Mouse (Mus musculus): Measurements from ENCODE around the gene Mypn. TPM values are rescaled to one million over a fixed set of nuclear protein-coding genes. Genes with fewer than 3 reads are reported as not detected.

Mypn gene
- polyA plus RNA-seq, 1 experiment, result 2.5 TPM

DNA sequence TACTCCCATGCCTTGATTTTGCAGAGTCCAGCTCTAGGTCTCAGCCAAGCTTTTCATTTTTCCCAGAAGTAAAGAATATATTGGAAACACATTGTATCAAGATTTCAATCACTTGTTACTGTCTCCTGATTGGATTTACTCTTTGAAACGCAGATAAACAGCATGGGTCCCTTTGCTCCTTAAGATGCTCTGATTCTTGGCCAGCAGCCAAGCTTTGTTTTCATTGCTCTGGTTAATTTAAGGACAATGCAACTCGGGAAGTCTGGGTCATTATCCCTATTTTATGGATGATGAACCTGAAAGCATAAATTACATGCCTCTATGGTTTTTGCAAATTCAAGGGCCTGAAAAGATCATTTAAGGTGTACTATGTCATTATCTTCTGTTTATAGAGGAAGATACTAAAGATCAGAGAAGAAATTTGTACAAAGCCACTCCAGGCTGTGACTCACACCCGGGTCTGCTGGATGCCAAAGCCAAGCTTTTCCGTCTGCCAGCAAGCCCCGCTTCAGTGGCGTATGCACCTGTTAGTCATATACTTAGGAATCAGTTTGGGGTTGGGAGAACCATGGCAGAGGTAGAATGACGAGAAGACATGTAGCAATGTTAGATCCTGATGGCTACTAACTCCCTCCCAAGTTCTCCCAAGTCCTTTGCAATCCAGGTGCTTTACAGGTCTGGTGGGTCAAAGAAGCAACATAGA is 17.5 kb upstream of the Mypn start:
- Histone ChIP-seq H3K4me1 (ENCODE audit: control insufficient read depth, insufficient read depth, low read length) (no peaks in the 10 kb centered on the region), H3K4me3 (ENCODE audit: insufficient read depth, low read length) (no peak overlapping the region), H3K27ac (ENCODE audit: insufficient read depth, low read length) (no peak overlapping the region)
- no peak for TF ChIP-seq CTCF (IDR thresholded peaks at IDR 0.05; ENCODE audit: extremely low read depth, insufficient read depth, low read length)
- TF ChIP-seq POLR2A (IDR thresholded peaks at IDR 0.05; ENCODE audit: extremely low read depth, insufficient read depth, low read length), result no peak

DNA sequence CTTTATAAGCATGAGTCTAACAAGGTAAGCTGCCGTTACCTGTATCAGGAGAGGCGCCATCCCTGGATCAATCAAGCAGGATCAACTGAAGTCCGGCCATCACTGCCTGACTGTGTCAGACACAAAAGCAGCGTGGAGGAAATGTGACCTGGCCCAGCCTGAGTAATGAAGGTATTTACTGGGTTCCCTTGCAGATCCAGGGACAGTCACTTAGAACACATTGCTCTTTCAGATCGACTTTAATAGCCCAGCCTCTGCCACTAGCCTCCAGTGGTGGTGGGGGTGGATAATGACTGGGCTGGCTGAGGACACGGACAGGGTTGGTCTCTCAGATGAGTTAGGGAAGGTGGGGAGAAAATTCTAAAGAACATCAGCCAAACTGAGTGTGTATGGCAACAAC is 5.1 kb upstream of the Mypn start:
- Histone ChIP-seq H3K4me3 (ENCODE audit: insufficient read depth, low read length) (no peak overlapping the region), H3K27ac (ENCODE audit: insufficient read depth, low read length) (no peak overlapping the region), H3K4me1 (ENCODE audit: control insufficient read depth, insufficient read depth, low read length) (no peaks in the 10 kb centered on the region)
- TF ChIP-seq CTCF (IDR thresholded peaks at IDR 0.05; ENCODE audit: extremely low read depth, insufficient read depth, low read length), result no peak
- TF ChIP-seq POLR2A (IDR thresholded peaks at IDR 0.05; ENCODE audit: extremely low read depth, insufficient read depth, low read length), result no peak

DNA sequence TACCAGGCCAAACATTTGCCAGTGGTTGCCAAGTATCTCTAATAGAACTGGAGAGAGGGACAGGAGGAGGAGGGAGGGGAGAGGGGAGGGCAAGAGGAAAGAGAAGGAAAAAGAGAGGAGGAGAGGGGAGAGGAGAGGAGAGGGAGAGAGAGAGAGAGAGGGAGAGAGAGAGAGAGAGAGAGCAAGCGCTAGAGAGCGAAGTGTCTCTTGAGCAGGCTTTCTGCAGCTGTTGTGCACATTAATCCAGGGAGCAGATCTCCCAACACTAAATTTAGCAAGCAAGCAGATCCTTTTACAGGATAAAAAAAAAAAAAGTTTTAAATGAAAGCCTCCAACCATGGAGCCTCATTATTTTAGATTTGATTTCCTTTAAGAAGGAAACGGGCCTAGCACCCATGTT is 750 bp downstream of the Mypn start:
- no peak for TF ChIP-seq POLR2A (IDR thresholded peaks at IDR 0.05; ENCODE audit: extremely low read depth, insufficient read depth, low read length)
- no peak for TF ChIP-seq CTCF (IDR thresholded peaks at IDR 0.05; ENCODE audit: extremely low read depth, insufficient read depth, low read length)
- no peaks in the 10 kb centered on the region for H3K4me1 ChIP-seq (ENCODE audit: control insufficient read depth, insufficient read depth, low read length)
- H3K4me3 ChIP-seq (ENCODE audit: insufficient read depth, low read length), result no peak overlapping the region
- H3K27ac ChIP-seq (ENCODE audit: insufficient read depth, low read length), result no peak overlapping the region

DNA sequence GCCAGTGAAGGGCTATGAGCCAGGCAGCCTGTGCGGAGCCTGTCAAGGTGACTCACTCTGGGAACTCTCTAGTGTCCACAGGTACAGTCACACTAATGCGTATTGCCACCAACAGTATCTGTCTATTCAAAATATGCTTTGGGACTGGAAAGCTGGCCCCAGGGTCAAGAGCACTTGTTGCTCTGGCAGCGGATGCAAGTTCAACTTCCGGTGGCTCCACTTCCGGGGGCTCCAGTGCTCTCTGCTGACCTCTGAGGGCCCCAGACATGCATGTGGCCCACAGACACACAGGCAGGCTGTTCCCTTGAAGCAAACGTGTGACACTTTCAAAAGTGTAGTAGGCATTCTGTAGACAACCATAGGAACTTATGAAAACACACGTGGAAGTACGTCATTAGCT is 2.2 kb downstream of the Mypn start:
- no peak for TF ChIP-seq CTCF (IDR thresholded peaks at IDR 0.05; ENCODE audit: extremely low read depth, insufficient read depth, low read length)
- no peak for TF ChIP-seq POLR2A (IDR thresholded peaks at IDR 0.05; ENCODE audit: extremely low read depth, insufficient read depth, low read length)
- H3K4me1 ChIP-seq (ENCODE audit: control insufficient read depth, insufficient read depth, low read length), result no peaks in the 10 kb centered on the region
- no peak overlapping the region for H3K27ac ChIP-seq (ENCODE audit: insufficient read depth, low read length)
- no peak overlapping the region for H3K4me3 ChIP-seq (ENCODE audit: insufficient read depth, low read length)

DNA sequence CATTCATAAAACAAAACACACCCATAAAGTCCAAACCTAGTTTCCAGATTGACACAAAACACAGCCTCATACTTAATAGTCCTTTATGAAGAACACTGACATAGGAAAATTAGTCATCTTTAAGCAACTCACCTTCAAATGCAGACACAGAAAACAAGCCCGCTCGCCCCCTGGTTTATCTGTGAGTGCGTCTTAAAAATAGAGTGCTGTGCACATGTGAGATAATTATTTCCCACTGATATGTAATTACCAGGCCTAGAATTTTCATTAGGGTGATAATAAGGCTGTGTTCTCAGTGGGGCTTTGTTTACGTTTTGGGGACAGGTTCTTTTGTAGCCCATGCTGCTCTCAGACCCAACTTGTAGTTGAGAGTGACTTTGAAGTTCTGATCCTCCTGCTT is 4.7 kb downstream of the Mypn start:
- no peak for TF ChIP-seq POLR2A (IDR thresholded peaks at IDR 0.05; ENCODE audit: extremely low read depth, insufficient read depth, low read length)
- no peak for TF ChIP-seq CTCF (IDR thresholded peaks at IDR 0.05; ENCODE audit: extremely low read depth, insufficient read depth, low read length)
- no peaks in the 10 kb centered on the region for H3K4me1 ChIP-seq (ENCODE audit: control insufficient read depth, insufficient read depth, low read length)
- no peak overlapping the region for H3K27ac ChIP-seq (ENCODE audit: insufficient read depth, low read length)
- no peak overlapping the region for H3K4me3 ChIP-seq (ENCODE audit: insufficient read depth, low read length)

DNA sequence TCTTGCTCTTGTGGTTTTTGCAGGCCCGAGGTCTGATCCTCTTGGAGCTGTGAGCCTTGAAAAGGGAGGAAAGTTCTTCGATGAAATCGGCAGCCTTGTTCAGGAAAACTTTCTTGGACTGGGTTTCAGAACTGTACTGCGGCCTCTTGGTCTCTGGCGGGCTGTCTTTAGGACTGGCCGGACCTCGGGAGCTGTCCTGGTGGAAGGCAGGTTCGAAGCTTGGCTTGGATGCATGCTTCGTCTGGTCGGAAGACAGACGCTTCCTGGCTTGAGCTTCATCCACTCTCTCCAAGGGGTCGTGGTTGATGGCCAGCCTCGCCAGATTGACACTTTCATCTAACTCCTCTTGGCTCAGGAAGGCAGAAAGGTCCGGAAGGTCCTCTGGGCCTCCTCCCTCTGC is 11.0 kb downstream of the Mypn start:
- H3K27ac ChIP-seq (ENCODE audit: insufficient read depth, low read length), result no peak overlapping the region
- no peaks in the 10 kb centered on the region for H3K4me1 ChIP-seq (ENCODE audit: control insufficient read depth, insufficient read depth, low read length)
- no peak for TF ChIP-seq CTCF (IDR thresholded peaks at IDR 0.05; ENCODE audit: extremely low read depth, insufficient read depth, low read length)
- no peak overlapping the region for H3K4me3 ChIP-seq (ENCODE audit: insufficient read depth, low read length)

DNA sequence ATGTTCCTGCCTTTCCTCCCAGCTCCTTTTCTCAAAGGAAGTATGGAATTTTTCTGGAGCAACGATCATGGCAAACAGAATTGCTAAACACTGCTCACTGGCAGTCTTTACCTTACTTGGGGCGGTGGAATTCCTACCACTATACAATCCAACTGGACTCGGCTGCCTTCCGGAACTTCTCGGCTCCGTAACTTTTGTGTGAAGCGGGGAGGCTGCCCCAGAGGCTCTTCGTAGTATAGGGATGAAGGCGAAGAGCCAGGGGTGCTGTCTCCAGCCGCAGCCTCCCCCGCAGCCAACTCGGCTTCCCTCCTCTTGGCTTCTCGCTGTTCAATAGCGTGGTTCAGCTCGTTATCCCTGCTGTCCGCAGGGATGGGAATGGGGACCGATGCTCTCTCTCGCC is 11.5 kb downstream of the Mypn start:
- no peak overlapping the region for H3K27ac ChIP-seq (ENCODE audit: insufficient read depth, low read length)
- no peaks in the 10 kb centered on the region for H3K4me1 ChIP-seq (ENCODE audit: control insufficient read depth, insufficient read depth, low read length)
- no peak overlapping the region for H3K4me3 ChIP-seq (ENCODE audit: insufficient read depth, low read length)
- TF ChIP-seq CTCF (IDR thresholded peaks at IDR 0.05; ENCODE audit: extremely low read depth, insufficient read depth, low read length), result no peak

DNA sequence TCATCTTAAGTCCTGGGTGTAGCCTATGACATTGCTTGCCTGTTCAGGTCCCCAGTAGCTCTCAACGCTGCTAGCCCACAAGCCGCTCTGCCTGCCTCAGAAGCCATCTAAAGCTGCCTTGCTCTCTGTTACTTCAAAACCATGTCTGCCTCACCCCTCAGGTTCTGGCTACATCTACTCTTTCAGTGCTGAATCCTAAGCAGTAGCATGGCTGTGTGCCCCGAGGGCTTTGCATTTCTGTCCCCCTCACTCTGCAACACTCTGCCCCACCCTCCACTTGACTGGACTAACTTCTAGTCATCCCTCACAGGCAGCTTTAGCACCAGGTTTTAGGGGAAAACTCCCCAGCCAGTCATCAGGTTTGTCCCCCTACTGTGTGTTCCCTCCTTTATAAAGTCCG is 19.3 kb downstream of the Mypn start:
- no peak overlapping the region for H3K4me3 ChIP-seq (ENCODE audit: insufficient read depth, low read length)
- no peak for TF ChIP-seq POLR2A (IDR thresholded peaks at IDR 0.05; ENCODE audit: extremely low read depth, insufficient read depth, low read length)
- no peak for TF ChIP-seq CTCF (IDR thresholded peaks at IDR 0.05; ENCODE audit: extremely low read depth, insufficient read depth, low read length)
- H3K4me1 ChIP-seq (ENCODE audit: control insufficient read depth, insufficient read depth, low read length), result no peaks in the 10 kb centered on the region
- no peak overlapping the region for H3K27ac ChIP-seq (ENCODE audit: insufficient read depth, low read length)

DNA sequence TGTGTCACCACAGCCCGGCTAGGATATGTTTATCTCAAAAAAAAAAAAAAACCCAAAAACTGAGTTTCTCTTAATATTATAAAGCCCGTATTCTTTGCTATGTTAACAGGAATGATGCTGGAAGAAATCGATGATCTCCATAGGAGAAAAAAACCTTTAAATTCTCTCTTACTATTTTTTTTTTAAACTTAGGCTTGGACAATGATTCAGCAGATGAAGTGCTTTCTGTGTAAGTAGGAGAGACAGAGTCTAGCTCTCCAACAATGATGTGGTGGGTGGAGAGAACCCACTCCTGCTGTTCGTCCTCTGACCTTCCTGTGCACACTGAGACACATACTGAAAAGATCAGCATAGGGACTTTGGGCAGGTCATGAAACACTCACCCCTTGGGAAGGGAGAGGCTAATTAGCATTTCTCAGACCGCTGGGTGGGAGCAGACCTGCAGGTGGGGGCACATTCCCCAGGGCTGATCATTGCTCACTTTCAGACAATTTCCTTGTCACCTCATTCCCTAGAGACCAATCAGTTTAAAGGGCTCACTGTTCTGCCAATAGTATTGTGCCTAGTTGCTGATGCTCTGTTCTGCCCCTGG is 21.5 kb downstream of the Mypn start:
- no peak overlapping the region for H3K27ac ChIP-seq (ENCODE audit: insufficient read depth, low read length)
- TF ChIP-seq POLR2A (IDR thresholded peaks at IDR 0.05; ENCODE audit: extremely low read depth, insufficient read depth, low read length), result no peak
- no peak for TF ChIP-seq CTCF (IDR thresholded peaks at IDR 0.05; ENCODE audit: extremely low read depth, insufficient read depth, low read length)
- no peaks in the 10 kb centered on the region for H3K4me1 ChIP-seq (ENCODE audit: control insufficient read depth, insufficient read depth, low read length)
- no peak overlapping the region for H3K4me3 ChIP-seq (ENCODE audit: insufficient read depth, low read length)

DNA sequence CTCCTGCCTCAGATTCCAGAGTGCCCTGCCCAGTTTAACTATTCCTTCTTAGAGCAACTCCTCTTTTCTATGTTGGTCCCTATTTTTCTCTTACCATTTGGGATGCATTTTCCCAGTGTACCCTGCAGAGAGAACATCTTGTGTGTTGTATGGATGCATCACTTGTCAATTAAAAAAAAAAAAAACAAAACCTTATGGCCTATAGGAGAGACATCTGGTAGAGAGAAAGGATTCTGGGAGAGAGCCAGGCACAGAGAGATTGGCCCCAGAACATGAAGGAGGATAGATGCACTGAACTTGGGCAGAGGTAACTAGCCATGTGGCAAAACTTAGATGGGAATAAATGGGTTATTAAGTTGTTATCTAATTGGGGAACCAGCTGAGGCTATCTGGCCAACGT is 22.6 kb downstream of the Mypn start:
- Histone ChIP-seq H3K27ac (ENCODE audit: insufficient read depth, low read length) (no peak overlapping the region), H3K4me1 (ENCODE audit: control insufficient read depth, insufficient read depth, low read length) (no peaks in the 10 kb centered on the region), H3K4me3 (ENCODE audit: insufficient read depth, low read length) (no peak overlapping the region)
- TF ChIP-seq CTCF (IDR thresholded peaks at IDR 0.05; ENCODE audit: extremely low read depth, insufficient read depth, low read length) (no peak), POLR2A (IDR thresholded peaks at IDR 0.05; ENCODE audit: extremely low read depth, insufficient read depth, low read length) (no peak)

Data from cortical plate, adult 2 months (tissue).